Mouse (Mus musculus) E14TG2a.4 (cell line): ENCODE measurements at regions not wholly inside any gene's neighbourhood (a gene's known extent, or its start where the extent isn't known, plus 50 kb on each side); places are given as distances from the start of the nearest gene placed in this dataset.

Experiments
- H3K27me3 ChIP-seq: 2 replicates; pipeline ENCODE4 v1.6.1; 2014; ENCODE audit warnings: low read length, control low read depth; ENCODE audit not compliant: insufficient read depth
- H3K36me3 ChIP-seq: 2 replicates; pipeline ENCODE4 v1.6.1; 2014; ENCODE audit warnings: low read length, control low read depth; ENCODE audit not compliant: insufficient read depth
- H3K4me1 ChIP-seq: replicated peaks from 2 replicates; pipeline ENCODE4 v1.6.1; 2014; ENCODE audit warnings: low read depth, low read length, control low read depth
- H3K4me3 ChIP-seq: replicated peaks from 2 replicates; pipeline ENCODE4 v1.5.1; 2014; ENCODE audit warnings: mild to moderate bottlenecking, low read length
- H3K9me3 ChIP-seq: 2 replicates; pipeline ENCODE4 v1.6.1; 2014; ENCODE audit warnings: low read length, control low read depth
- CTCF ChIP-seq: conservative IDR thresholded peaks from 2 replicates; pipeline ENCODE4 v1.5.1; 2014; ENCODE audit warnings: low read length
- NANOG ChIP-seq: IDR thresholded peaks from 2 replicates; pipeline ENCODE4 v1.6.1; 2014; ENCODE audit warnings: borderline replicate concordance, low read length, mixed read lengths
- POU5F1 ChIP-seq: IDR thresholded peaks from 2 replicates; pipeline ENCODE4 v1.6.1; 2014; ENCODE audit warnings: low read length, borderline replicate concordance

- TF ChIP-seq CTCF (no peak), POU5F1 (no peak), NANOG (no peak)
- no peaks in the 10 kb centered on the region for H3K27me3 ChIP-seq
- H3K36me3 ChIP-seq: no peaks in the 10 kb centered on the region
- no peaks in the 10 kb centered on the region for H3K4me1 ChIP-seq
- no peak overlapping the region for H3K4me3 ChIP-seq
- H3K9me3 ChIP-seq: no peaks in the 10 kb centered on the region
Measured at GRCm38 (mm10) chr6:135662386-135662785, 300.0 kb downstream of the Emp1 start.

- no peak for TF ChIP-seq CTCF
- no peak for TF ChIP-seq NANOG
- TF ChIP-seq POU5F1: no peak
- Histone ChIP-seq H3K27me3 (no peaks in the 10 kb centered on the region), H3K36me3 (no peaks in the 10 kb centered on the region), H3K4me3 (no peak overlapping the region), H3K9me3 (no peaks in the 10 kb centered on the region), H3K4me1 (no peaks in the 10 kb centered on the region)
Measured at GRCm38 (mm10) chr6:135662801-135663537, 300.6 kb downstream of the Emp1 start.
